Mouse (Mus musculus) forebrain, embryonic 10.5 days (tissue): ENCODE results near the gene Nipal1. TPM values are rescaled to one million over a fixed set of nuclear protein-coding genes. Genes with fewer than 3 reads are reported as not detected.

ENCODE experiments used
- DNase-seq: peaks from one replicate; pipeline ENCODE4 v3.0.0-alpha.2; 2017; ENCODE audit warnings: low spot score; ENCODE audit errors: extremely low spot score
- H3K27ac ChIP-seq: fragments of 300-500 bp; sonication (generic); 2 replicates; pipeline ENCODE4 v1.5.1; 2016; ENCODE audit warnings: mild to moderate bottlenecking
- H3K27me3 ChIP-seq: fragments of 300-500 bp; sonication (generic); 2 replicates; pipeline ENCODE4 v1.6.1; 2016; ENCODE audit warnings: mild to moderate bottlenecking; ENCODE audit not compliant: poor library complexity, severe bottlenecking
- H3K36me3 ChIP-seq: fragments of 300-500 bp; sonication (generic); replicated peaks from 2 replicates; pipeline ENCODE4 v1.6.1; 2016; ENCODE audit warnings: mild to moderate bottlenecking, moderate library complexity
- H3K4me1 ChIP-seq: fragments of 300-500 bp; sonication (generic); 2 replicates; pipeline ENCODE4 v1.6.1; 2016
- H3K4me3 ChIP-seq: fragments of 300-500 bp; sonication (generic); 2 replicates; pipeline ENCODE4 v1.5.1; 2016; ENCODE audit warnings: mild to moderate bottlenecking, moderate library complexity
- H3K9me3 ChIP-seq: fragments of 300-500 bp; sonication (generic); 2 replicates; pipeline ENCODE4 v1.6.1; 2016; ENCODE audit warnings: mild to moderate bottlenecking, moderate library complexity
- WGBS: fragments of 180-500 bp; shearing (Covaris S2); methylation state at CpG from one replicate; pipeline ENCODE4 v1.1.7; 2016; 5-methylcytosine and 5-hydroxymethylcytosine counted together
- polyA plus RNA-seq: library from polyadenylated mRNA; unstranded; fragments of >200 nt; fragmentation: Nextera tagmentation; extraction: Ambion mirVana; gene quantifications from 2 replicates; pipeline ENCODE4 v1.2.1, GENCODE M21; 2016

The Nipal1 gene
- polyA plus RNA-seq, 1 experiment from 2014 or later = 0.33 TPM

- no peaks in the 10 kb centered on the region for H3K27me3 ChIP-seq
- DNase-seq = no peak
- WGBS = 85% methylated on average over 13 of the region's 13 CpGs
- H3K9me3 ChIP-seq = no peaks in the 10 kb centered on the region
- H3K4me1 ChIP-seq = peaks cover 7% of the 10 kb centered on the region
- H3K36me3 ChIP-seq = no peaks in the 10 kb centered on the region
- H3K4me3 ChIP-seq = no peak overlapping the region
- H3K27ac ChIP-seq = no peak overlapping the region
These were observed 61.9 kb downstream of the Nipal1 start for GRCm38 (mm10) chr5:72709451-72709850.

GRCm38 (mm10) chr5:72709976-72710375 lies 62.4 kb downstream of the Nipal1 start:
- Histone ChIP-seq H3K4me1 (peaks cover 7% of the 10 kb centered on the region), H3K4me3 (no peak overlapping the region), H3K27ac (no peak overlapping the region), H3K27me3 (no peaks in the 10 kb centered on the region), H3K9me3 (no peaks in the 10 kb centered on the region), H3K36me3 (no peaks in the 10 kb centered on the region)
- WGBS = 90% methylated on average over 9 of the region's 9 CpGs
- DNase-seq = no peak

- Histone ChIP-seq H3K9me3 (no peaks in the 10 kb centered on the region), H3K27me3 (no peaks in the 10 kb centered on the region), H3K36me3 (no peaks in the 10 kb centered on the region), H3K4me1 (peaks cover 7% of the 10 kb centered on the region), H3K27ac (no peak overlapping the region), H3K4me3 (no peak overlapping the region)
- WGBS = 31% methylated on average over 4 of the region's 4 CpGs
- peak; percentile 45 for DNase-seq
These were observed 63.1 kb downstream of the Nipal1 start for GRCm38 (mm10) chr5:72710572-72711278.

- no peaks in the 10 kb centered on the region for H3K36me3 ChIP-seq
- no peak overlapping the region for H3K4me3 ChIP-seq
- H3K9me3 ChIP-seq = no peaks in the 10 kb centered on the region
- no peak for DNase-seq
- 64% methylated on average over 7 of the region's 7 CpGs for WGBS
- H3K27me3 ChIP-seq = no peaks in the 10 kb centered on the region
- H3K4me1 ChIP-seq = no peaks in the 10 kb centered on the region
- H3K27ac ChIP-seq = no peak overlapping the region
These were observed 73.0 kb downstream of the Nipal1 start for GRCm38 (mm10) chr5:72720587-72720986.

Other genes starting within 250 kb of the Nipal1 start
- gene Corin, start 143.3 kb upstream of the Nipal1 start, polyA plus RNA-seq = 1.0 and 1.3 TPM in 2 replicates
- gene Nfxl1, start 88.1 kb upstream of the Nipal1 start, polyA plus RNA-seq = 16.6 and 18.7 TPM in 2 replicates
- not detected in 2 replicates for gene Zar1, start 66.5 kb upstream of the Nipal1 start, polyA plus RNA-seq
- 1.1 and 1.5 TPM in 2 replicates for gene Gm5868, start 60.2 kb upstream of the Nipal1 start, polyA plus RNA-seq
- not detected in 2 replicates for gene Cnga1, start 3.5 kb upstream of the Nipal1 start, polyA plus RNA-seq
- not detected in 2 replicates for gene Txk, start 105.0 kb downstream of the Nipal1 start, polyA plus RNA-seq
- gene Tec, start 220.7 kb downstream of the Nipal1 start, polyA plus RNA-seq = 2.0 and 2.5 TPM in 2 replicates